Mouse (Mus musculus) c-Kit-negative CD71-positive TER-119-positive erythroid progenitor cells, embryonic 14.5 days (primary cell): ENCODE data around the gene Eftud2.

Experiments
- DNase-seq: peaks from one replicate; pipeline ENCODE4 v3.0.0-alpha.2; 2013; ENCODE audit warnings: low read depth, low spot score

Eftud2 gene

DNA sequence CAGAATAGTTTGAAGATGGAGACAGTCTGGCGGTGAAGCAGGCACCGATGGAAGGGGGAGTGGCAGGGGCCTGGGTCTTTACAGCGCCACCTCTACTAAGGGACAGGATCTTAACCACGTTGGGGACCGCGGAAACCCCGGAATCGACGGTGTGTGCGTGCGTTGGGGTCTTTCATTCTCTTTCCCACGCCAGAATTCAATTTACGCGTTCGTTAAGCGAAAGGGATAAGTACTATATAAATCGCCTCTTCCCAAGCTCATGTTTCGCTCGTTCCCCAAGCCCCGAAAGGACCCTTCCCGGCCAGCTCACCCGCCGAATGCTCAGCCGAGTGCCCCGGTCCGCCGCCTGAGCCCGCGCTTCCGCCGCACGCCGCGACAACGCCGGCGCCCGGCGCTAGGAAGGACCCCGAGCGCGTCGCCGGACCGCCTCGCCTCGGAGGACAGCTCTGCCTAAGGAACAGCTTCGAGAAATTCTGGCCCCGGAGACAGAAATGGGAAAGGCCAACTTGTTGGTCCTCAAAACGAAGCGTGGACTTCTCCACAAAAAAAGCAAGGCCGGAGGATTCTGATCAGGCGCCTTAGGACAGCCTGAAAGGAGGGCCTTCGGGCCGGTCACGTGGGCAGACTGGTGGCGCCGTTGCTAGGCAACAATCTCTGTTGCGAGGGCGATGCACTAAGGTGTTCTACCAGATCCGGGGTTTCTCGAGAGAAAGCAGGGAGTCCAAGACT lies at the start of gene Eftud2, which contains the start of gene Ccdc103:
TSS of gene Eftud2 (minus strand) at position 401 of the 729 bp plus-strand sequence.
TSS of gene Ccdc103 (plus strand) at position 620 of the 729 bp plus-strand sequence.
- peak; percentile 98 for DNase-seq

GRCm38 (mm10) chr11:102925351-102925717 lies 44.5 kb upstream of the Eftud2 start:
- peak; percentile 60 for DNase-seq

- DNase-seq: peak; percentile 97
These were observed 44.0 kb upstream of the Eftud2 start, which contains the start of gene Kif18b for GRCm38 (mm10) chr11:102924557-102925350. Gene Kif18b, minus strand, starts transcription at chr11:102925124.

- DNase-seq: no peak
These were observed 40.7 kb upstream of the Eftud2 start for GRCm38 (mm10) chr11:102921491-102921890.

- DNase-seq: no peak
These were observed 37.3 kb upstream of the Eftud2 start for GRCm38 (mm10) chr11:102918077-102918476.

GRCm38 (mm10) chr11:102915380-102915779 lies 34.6 kb upstream of the Eftud2 start:
- no peak for DNase-seq

GRCm38 (mm10) chr11:102911376-102911775 lies 30.6 kb upstream of the Eftud2 start:
- DNase-seq: no peak

DNA sequence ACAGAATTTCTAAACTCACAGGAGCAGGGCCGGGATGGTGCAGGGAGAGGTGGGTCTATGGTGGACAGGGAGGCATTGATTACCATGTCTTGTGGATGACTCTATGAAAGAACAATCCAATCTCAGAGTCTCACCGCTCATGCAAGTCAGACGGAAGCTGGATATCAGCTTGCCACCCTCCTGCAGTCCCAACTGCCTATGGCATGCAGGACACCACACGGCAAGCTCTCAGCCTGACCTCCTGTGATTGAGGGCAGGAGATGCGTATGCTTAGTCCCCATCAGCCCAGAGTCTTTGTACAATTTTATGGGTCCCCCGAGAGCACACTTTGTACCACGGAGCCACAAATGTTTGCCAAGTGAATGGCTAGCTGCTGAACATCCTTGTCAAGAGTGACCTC lies 22.9 kb upstream of the Eftud2 start:
- DNase-seq: no peak

GRCm38 (mm10) chr11:102902107-102902506 lies 21.3 kb upstream of the Eftud2 start:
- no peak for DNase-seq

DNA sequence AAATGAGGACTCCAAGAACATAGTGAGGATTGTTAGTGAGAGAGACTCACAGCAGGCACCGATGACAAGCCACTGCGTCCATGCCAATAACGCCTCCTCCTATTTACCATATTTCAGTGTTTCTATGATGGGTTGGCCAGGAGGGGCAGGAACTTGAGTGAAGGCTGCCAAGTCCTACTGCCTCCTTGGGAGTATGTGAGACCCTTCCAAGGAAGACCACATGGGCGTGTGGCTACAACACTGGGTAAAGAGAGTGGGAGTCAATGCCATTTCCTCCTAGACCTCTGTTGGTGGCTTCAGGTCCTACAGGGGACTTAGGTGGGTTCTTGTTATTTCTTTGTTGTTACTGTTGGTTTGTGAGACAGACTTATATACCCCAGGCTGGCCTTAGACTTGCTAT lies 20.4 kb upstream of the Eftud2 start:
- no peak for DNase-seq

DNA sequence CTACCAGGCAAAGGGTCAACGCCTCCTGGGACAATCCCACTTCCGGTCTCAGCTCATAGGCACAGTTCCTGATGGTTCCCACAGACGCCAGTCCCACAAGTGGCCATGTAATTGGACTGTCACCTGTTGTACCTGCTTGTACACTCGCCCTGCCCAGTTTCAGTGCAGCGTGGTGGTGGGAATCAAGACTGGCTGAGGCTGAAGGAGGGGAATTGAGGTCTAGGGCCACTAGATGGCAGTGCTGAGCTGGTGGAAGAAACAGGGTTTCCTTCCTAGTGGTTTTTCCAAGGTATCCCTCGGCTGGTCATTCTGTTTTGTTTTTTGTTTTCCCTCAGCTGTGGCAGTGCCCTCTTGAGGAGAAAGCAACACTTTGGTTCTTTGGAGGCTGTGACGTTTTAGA lies 20.0 kb upstream of the Eftud2 start, which contains the start of gene Gfap:
TSS of gene Gfap (minus strand) at position 150 of the 400 bp plus-strand sequence.
- DNase-seq: peak; percentile 74

- no peak for DNase-seq
These were observed 17.6 kb upstream of the Eftud2 start for GRCm38 (mm10) chr11:102898408-102898807.

DNA sequence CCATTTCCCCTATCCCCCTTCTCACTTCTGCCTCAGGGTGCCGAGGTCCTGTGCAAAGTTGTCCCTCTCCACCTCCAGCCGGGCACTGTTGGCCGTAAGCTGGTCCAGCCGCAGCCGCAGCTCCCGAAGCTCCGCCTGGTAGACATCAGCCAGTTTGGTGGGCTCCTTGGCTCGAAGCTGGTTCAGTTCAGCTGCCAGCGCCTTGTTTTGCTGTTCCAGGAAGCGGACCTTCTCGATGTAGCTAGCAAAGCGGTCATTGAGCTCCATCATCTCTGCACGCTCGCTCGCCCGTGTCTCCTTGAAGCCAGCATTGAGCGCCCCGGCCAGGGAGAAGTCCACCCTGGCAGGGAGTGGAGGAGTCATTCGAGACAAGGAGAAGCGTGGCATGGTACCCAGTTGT lies 15.9 kb upstream of the Eftud2 start:
- no peak for DNase-seq

DNA sequence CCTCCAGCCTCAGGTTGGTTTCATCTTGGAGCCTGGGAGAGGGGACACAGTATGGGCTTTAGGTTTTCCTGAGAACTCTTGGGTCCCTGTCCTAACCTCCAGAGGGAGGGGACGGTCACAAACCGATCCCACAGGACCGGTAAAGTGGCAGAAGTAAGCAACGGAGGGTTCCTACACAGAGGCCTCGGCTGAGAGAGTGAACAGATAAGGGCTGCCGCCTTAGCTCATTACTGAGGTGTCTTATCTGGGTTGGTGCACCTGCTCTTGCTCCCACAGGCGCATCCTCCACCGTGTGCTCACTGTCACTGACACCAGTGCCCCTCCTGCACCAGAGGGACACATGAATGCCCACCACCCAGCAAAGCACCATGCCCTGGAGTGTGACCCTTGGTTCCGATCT lies 15.0 kb upstream of the Eftud2 start:
- DNase-seq: peak; percentile 79

DNA sequence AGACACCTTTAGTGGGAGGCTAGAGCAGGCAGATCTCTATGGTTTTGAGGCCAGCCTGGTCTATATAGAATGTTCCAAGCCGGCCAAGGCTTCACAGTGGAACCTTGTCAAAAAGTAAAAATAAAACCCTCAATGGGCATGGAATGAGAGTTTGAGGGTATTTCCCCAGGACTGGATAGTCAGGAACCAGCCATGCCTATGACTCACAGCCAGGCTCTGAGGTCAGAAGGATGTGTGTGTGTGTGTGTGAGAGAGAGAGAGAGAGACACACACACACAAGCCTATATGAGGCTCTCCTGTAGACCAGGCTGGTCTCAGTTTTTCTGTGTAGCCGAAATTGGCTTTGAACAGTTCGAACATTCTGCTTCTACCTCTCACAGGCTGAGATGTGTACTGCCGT lies 13.9 kb upstream of the Eftud2 start:
- no peak for DNase-seq

- peak; percentile 76 for DNase-seq
These were observed 12.3 kb upstream of the Eftud2 start for GRCm38 (mm10) chr11:102893015-102893651.

DNA sequence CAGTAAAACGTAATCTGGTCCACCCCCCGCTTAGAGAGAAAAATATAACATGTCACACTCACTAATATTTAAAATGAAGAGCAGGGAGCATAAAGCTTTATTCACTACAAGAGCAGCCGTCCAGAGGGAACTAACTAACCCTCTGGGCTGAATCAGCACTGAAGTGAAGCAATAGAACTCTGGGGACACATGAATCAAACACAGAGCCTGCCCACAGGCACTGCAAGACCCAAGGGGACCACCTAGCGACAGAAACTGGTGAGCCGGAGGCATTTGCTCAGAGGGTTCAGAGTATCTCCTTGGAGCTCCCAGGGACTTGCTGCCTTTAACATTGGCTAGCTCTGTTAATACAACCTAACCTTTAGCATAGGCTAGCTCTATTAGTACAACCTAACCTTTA lies 9.3 kb upstream of the Eftud2 start:
- DNase-seq: no peak

DNA sequence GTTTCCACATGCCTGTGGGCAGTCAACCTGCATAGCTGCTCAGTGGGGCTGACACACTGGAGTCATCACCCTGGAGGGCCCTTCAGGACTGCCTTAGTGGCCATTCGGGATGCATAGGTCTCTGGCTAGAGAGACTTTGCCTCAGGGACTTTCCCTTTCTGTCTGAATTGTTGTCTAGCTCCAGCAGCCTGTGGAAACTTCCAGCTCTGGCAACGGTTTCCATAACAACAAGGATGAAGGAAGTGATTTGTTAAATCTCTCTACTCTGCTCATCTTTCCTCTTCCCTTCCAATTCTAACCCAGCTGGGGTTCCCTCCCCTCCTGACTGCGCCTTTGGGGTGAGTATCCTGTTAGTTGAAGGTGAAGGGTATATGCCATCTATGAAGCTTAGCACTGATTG lies 7.3 kb upstream of the Eftud2 start:
- DNase-seq: no peak

DNA sequence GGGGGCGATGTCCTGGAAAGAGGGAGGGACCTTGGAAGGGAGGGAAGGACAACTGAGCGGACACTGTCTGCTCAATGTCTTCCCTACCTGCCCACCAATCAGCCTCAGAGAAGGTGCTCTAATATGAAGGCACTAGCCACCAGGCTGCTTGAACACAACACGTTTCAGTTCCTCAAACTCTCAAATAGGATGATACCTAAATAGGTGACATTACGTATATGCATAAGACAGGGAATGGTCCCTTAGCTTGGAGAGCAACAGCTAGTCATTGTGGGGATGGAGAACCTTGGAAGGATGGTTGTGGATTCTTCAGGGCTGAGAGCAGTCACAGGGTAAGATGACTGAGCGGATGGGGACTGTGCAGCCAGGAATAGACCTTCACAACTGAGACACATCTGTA lies 6.6 kb upstream of the Eftud2 start:
- no peak for DNase-seq

GRCm38 (mm10) chr11:102884616-102885219 lies 3.9 kb upstream of the Eftud2 start, which contains the start of gene Fam187a:
Gene Fam187a, plus strand, starts transcription at chr11:102885169.
- DNase-seq: no peak

DNA sequence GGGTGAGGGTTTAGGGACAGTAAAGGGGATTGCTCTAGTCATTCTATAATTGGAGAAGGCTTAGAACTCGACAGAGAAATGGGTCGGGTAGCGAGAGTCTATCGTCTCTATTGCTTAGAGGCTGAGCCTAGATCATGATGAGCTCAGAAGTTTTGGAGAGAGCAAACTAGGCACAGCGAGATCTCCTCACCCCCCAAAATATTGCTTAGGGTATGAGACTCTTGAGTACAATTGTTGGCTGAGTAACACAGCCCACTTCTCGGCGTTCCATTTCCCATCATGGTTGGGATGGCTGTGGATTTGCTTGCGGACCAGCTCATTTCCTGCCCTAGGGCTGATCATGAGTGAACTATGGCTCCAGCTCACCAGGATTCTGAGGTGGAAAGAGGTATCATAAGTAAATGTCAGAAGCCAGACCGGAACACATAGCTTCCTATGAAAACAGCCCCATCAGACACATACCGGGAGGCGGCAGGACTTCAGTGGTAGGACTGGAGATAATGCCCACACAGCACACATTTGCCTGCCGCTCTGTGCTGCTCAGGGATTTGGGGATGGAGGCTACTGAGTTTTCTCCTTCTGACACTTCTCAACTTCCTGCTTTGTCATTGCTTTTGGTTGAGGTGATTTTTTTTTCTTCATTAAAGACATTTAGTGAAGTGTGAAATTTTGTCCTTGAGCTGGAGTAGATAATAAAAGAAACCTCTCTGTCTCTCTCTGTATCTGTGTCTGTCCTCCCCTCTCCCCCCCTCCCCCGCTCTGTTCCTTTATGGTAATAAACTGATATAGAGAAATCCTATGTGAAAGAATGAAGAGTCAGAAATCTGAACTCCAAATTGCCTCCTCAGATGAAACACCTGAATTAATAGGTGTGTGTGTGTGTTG lies 771 bp upstream of the Eftud2 start:
- DNase-seq: no peak
